Mouse (Mus musculus): Measurements from ENCODE around the gene 1700001O22Rik. TPM values are rescaled to one million over a fixed set of nuclear protein-coding genes. Genes with fewer than 3 reads are reported as not detected.

The 1700001O22Rik gene
- polyA plus RNA-seq, 1 experiment, result not detected

- peak; percentile 9 for TF ChIP-seq GATA1 (IDR thresholded peaks at IDR 0.05; ENCODE audit: low read length)
Observed at GRCm38 (mm10) chr2:30826825-30827748, 23.6 kb upstream of the 1700001O22Rik start.

GRCm38 (mm10) chr2:30823385-30824153 is 20.1 kb upstream of the 1700001O22Rik start:
- no peak for TF ChIP-seq GATA1 (IDR thresholded peaks at IDR 0.05; ENCODE audit: low read length)

- no peak for TF ChIP-seq GATA1 (IDR thresholded peaks at IDR 0.05; ENCODE audit: low read length)
Observed at GRCm38 (mm10) chr2:30822460-30822859, 19.0 kb upstream of the 1700001O22Rik start.

- no peak for TF ChIP-seq GATA1 (IDR thresholded peaks at IDR 0.05; ENCODE audit: low read length)
Observed at GRCm38 (mm10) chr2:30821073-30821472, 17.6 kb upstream of the 1700001O22Rik start.

GRCm38 (mm10) chr2:30819873-30820272 is 16.4 kb upstream of the 1700001O22Rik start:
- no peak for TF ChIP-seq GATA1 (IDR thresholded peaks at IDR 0.05; ENCODE audit: low read length)

GRCm38 (mm10) chr2:30816383-30816782 is 12.9 kb upstream of the 1700001O22Rik start:
- TF ChIP-seq GATA1 (IDR thresholded peaks at IDR 0.05; ENCODE audit: low read length), result no peak

- TF ChIP-seq GATA1 (IDR thresholded peaks at IDR 0.05; ENCODE audit: low read length), result no peak
Observed at GRCm38 (mm10) chr2:30810573-30810972, 7.1 kb upstream of the 1700001O22Rik start.

GRCm38 (mm10) chr2:30809503-30809902 is 6.0 kb upstream of the 1700001O22Rik start:
- TF ChIP-seq GATA1 (IDR thresholded peaks at IDR 0.05; ENCODE audit: low read length), result no peak

GRCm38 (mm10) chr2:30808296-30808655 is 4.8 kb upstream of the 1700001O22Rik start:
- TF ChIP-seq GATA1 (IDR thresholded peaks at IDR 0.05; ENCODE audit: low read length), result no peak

- no peak for TF ChIP-seq GATA1 (IDR thresholded peaks at IDR 0.05; ENCODE audit: low read length)
Observed at GRCm38 (mm10) chr2:30807648-30808295, 4.3 kb upstream of the 1700001O22Rik start, which contains the start of gene Ntmt1. Gene Ntmt1, plus strand, starts transcription at chr2:30807826.

- no peak for TF ChIP-seq GATA1 (IDR thresholded peaks at IDR 0.05; ENCODE audit: low read length)
Observed at GRCm38 (mm10) chr2:30807147-30807647, 3.7 kb upstream of the 1700001O22Rik start.

GRCm38 (mm10) chr2:30805983-30806382 is 2.5 kb upstream of the 1700001O22Rik start:
- no peak for TF ChIP-seq GATA1 (IDR thresholded peaks at IDR 0.05; ENCODE audit: low read length)

- no peak for TF ChIP-seq GATA1 (IDR thresholded peaks at IDR 0.05; ENCODE audit: low read length)
Observed at GRCm38 (mm10) chr2:30801067-30801852, 2.2 kb downstream of the 1700001O22Rik start.

GRCm38 (mm10) chr2:30800671-30801066 is 2.8 kb downstream of the 1700001O22Rik start:
- TF ChIP-seq GATA1 (IDR thresholded peaks at IDR 0.05; ENCODE audit: low read length), result no peak

- no peak for TF ChIP-seq GATA1 (IDR thresholded peaks at IDR 0.05; ENCODE audit: low read length)
Observed at GRCm38 (mm10) chr2:30799456-30799855, 4.0 kb downstream of the 1700001O22Rik start.
